Mouse (Mus musculus): ENCODE results near the gene Cd3g.

The Cd3g gene

DNA sequence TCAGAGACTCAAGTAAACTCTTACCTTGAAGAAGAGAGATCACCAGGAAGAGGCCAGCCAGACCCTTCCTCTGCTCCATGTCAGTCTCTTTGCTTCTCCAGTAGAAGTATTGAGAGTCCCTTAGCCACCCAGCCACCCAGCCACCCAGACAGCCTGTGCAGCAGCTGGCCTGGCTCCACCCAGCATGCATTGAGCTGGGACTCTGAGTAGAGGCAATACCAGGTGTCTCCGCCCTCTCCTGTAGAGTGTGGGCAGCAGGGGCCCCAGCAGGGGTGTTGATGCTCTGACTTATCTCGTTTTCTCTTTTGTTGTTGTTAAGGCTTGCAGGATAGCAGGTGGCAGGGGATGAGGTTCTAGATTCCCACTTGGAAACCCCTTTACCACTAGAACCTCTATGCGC is at the start of gene Cd3g:
Cd3g (minus strand) TSS at position 190 of the 400 bp plus-strand sequence.
- DNase-seq (ENCODE audit: low read depth, low spot score): no peak

DNA sequence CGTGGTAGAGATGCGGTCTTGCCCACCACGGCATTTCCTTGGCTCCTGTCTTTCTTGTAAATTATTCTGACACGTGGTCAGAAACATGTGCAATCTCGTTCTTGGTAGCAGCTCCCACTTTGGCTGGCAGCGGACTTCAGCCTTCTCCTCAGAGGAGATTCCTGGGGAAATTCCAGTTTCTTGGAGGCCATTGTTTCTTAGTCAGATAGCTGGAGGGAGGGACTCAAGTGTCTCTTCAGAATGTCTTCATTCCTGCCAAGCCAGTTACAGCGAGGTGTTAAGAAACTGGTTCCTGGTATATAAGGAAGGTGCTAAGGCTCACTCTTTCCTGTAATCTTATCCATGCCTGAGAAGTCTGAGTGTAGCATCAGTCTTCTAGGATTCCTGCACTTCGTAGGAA is 47.1 kb upstream of the Cd3g start:
- no peak for DNase-seq (ENCODE audit: low read depth, low spot score)

GRCm38 (mm10) chr9:45024187-45024586 is 44.0 kb upstream of the Cd3g start:
- no peak for DNase-seq (ENCODE audit: low read depth, low spot score)

DNA sequence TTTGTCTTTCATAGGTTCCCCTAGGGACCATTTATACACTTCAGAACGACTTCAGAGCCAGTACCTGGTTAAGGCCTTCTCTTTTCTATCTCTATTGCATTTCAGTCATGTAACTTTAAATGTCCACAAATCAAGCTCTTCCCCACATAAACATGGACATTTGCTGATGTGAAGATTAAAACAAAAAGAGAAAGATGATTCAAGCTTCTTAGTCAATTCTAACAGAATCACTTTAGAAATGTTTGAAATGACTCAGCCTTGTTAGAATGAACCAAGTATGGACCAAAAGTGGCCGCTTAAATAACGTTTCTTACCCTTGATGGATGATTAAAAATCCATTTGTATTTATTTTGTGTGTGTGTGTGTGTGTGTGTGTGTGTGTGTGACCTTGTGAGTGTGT is 43.4 kb upstream of the Cd3g start:
- no peak for DNase-seq (ENCODE audit: low read depth, low spot score)

GRCm38 (mm10) chr9:45022800-45023199 is 42.6 kb upstream of the Cd3g start:
- no peak for DNase-seq (ENCODE audit: low read depth, low spot score)

DNA sequence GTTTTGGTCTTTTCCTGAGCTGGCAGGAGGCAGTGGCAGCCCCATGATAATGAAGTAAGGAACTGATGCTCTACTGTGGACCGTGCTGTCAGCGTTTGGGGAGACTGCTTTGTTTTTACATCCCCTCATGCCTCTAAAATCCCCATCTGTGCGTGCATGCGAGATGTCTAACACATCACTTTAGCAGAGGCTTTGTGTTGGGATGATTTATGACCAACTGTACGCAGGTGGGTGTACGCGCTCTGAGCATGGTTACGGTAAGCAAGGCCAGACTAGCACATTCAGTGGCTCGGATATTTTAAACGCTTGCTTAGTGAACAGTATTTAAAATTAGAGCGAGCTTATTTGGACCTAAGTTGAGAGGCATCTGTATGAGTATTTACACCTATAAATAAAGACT is 37.8 kb upstream of the Cd3g start:
- DNase-seq (ENCODE audit: low read depth, low spot score): no peak

GRCm38 (mm10) chr9:45015841-45016240 is 35.6 kb upstream of the Cd3g start:
- no peak for DNase-seq (ENCODE audit: low read depth, low spot score)

GRCm38 (mm10) chr9:45014879-45015278 is 34.6 kb upstream of the Cd3g start:
- no peak for DNase-seq (ENCODE audit: low read depth, low spot score)

DNA sequence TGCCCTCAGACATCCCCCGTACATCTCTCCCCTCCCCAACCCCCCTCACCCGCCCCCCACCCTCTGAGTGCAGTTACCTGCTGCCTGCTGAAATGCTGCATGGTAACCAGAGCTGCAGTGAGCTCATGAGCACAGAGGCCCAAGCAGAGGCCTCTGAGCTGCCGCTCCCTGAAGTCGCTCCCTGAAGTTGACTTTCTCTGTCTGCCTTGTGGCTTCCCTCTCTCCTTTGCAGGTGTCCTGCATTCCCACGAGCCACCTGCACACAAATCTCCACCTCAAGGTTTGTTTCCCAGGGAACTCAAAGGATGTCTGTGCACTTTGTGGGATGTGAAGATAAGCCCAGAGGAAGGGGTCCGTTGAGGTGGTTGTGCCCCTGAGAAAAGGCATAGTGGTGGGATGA is 31.1 kb upstream of the Cd3g start:
- DNase-seq (ENCODE audit: low read depth, low spot score): no peak

GRCm38 (mm10) chr9:45010461-45010860 is 30.2 kb upstream of the Cd3g start:
- no peak for DNase-seq (ENCODE audit: low read depth, low spot score)

DNA sequence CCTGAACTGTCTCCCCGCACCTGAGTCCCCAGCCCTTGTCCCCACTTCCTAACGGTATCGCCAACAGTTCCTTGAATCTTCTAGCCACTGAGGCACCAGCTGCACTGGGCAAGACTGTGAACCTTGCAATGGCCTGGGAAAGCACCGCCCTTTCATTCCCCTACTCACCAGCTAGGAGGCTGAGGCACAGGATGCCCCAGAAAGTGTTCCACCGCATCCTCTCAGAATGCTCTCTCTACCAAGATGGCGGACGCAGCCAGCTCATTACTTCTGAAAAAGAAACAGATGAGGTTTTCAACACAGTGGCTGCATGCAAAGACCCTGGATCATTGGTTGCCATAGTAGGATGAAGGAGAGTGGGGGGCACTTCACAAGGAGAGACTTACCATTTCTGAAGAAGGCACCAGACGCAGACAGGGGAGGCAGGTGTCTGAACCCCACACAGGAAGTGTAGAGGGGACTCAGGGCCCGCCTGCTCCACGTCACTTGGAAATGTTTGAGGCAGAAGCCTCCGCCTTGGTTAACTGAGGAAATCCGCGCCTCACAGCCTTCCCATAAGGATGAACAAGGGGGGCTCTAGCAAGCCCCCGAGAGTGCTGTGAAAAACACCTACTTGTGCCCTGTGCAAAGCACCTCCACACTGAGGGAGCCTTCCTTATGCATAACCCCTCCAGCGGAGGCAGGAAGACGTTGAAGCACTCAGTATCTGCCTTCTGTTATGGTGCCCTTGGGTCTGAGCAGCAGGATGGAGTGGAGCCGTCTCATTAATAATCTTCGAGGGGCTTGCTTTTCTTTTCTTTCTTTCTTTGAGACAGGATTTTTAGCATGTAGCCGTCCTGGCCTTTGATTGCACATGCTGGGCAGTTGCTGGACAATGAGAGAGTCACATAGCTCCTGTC is 29.2 kb upstream of the Cd3g start, which contains the start of gene Cd3e:
Cd3e (minus strand) TSS at position 448 of the 899 bp plus-strand sequence.
- DNase-seq (ENCODE audit: low read depth, low spot score): no peak

GRCm38 (mm10) chr9:45008342-45008741 is 28.1 kb upstream of the Cd3g start:
- DNase-seq (ENCODE audit: low read depth, low spot score): no peak

GRCm38 (mm10) chr9:45007404-45007803 is 27.2 kb upstream of the Cd3g start:
- no peak for DNase-seq (ENCODE audit: low read depth, low spot score)

DNA sequence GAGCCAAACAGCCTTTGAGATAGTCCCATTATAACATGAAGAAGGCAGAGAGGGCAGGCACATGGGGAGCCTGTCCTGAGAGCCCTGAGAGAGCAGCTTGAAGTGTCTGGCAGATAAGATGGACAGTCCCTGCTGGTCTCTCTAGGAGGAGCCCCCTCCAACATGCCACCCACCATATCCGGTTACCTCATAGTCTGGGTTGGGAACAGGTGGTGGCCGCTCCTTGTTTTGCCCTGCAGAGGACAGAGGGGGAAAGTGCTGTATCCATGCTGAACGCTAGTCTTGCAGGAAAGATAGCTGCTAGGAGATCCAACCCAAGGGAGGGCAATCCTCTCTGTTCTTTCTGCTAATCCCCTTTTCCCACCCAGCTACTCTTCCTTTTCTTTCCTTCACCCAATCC is 20.0 kb upstream of the Cd3g start:
- DNase-seq (ENCODE audit: low read depth, low spot score): no peak

DNA sequence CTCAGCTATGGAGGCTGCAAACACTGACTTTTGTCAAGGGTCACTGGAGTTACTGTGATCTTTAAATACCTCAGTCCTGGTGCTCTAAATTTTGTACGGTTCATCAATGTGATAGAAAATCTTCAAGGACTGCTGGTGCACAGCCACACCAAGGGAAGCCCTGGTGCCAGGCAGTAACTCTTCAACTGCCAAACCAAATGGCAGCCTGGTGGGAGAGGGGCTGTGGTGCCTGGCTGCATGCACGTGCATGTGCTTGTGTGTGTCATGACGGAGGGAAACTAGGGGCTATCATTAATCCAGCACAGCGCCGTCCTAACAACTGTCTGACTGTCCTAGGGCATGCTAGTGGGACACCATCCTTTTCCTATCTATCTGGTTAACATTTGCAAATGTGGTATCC is 19.5 kb upstream of the Cd3g start:
- DNase-seq (ENCODE audit: low read depth, low spot score): no peak

DNA sequence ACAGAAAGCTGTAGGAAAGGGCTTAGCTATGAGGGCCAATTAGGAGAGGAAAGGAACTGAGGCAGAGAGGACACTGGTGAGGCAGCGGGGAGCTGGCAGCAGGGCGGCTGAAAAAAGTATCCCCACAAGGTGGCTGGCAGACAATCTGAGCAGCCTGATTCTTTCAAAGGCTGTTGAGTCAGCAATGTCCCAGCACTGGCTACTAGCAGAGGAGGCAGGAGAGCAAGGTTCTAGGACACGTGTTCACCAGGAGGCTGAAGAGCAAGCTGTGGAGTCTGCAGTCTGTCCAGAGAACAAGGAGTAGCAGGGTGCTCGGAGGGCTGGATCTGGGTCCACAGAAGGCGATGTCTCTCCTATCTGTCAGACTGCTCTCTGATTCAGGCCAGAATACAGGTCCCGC is 18.9 kb upstream of the Cd3g start:
- no peak for DNase-seq (ENCODE audit: low read depth, low spot score)

GRCm38 (mm10) chr9:44998138-44998537 is 17.9 kb upstream of the Cd3g start:
- DNase-seq (ENCODE audit: low read depth, low spot score): no peak

- no peak for DNase-seq (ENCODE audit: low read depth, low spot score)
These were observed 16.4 kb upstream of the Cd3g start for GRCm38 (mm10) chr9:44996590-44996989.

DNA sequence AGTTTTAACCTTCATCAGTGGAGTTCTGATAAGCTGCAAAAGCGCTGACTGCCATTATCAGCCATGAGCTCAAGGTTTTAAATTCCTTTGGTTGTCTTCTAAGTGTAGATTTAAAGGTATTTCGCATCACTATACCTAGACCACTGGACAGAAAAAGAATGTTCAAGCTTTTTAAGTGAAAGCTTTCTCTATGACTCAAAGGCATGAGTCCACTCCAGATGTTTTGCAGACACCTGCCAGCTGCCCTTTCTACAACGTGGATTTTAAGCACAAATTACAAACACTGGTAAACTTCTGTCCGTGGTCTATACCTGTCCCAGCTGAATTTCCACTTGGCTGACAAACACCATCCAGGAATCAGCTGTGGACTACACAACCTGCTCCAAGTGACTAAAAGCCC is 14.7 kb upstream of the Cd3g start:
- DNase-seq (ENCODE audit: low read depth, low spot score): no peak

DNA sequence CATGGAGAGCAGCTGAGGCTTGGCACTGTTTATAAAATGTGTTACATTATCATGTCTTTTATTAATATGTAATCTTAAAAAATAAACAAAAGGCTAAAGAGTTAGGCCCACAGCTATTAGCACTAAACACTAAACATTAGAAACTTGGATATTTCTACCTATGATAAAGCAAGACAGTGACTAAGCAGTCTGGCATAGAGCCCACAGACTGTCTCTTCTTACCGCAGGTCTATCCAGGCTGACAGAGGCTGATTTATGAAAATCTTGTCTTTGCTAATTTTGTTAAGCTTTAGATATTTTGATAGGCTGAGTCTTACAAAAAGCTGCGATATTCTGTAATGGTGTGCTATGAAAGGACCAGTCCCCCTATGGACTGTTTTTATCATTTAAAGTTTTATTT is 13.0 kb upstream of the Cd3g start:
- DNase-seq (ENCODE audit: low read depth, low spot score): no peak

- no peak for DNase-seq (ENCODE audit: low read depth, low spot score)
These were observed 12.0 kb upstream of the Cd3g start for GRCm38 (mm10) chr9:44992271-44992670.

DNA sequence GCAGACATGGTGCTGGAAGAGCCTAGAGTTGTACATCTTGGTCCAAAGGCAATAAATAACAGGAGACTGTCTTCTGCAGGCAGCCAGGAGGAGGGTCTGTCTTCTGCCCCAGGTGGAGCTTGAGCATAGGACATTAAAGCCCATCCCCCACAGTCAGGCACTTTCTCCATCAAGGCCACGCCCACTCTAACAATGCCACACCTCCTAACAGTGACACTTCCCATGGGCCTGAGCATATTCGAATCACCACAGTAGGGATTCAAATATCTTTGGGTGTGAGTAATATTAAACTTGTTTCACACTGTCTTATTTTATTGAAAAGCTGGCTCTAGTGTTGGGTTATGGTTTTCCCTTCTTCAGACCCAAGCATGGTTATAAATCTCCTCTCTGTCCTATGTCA is 11.6 kb upstream of the Cd3g start:
- no peak for DNase-seq (ENCODE audit: low read depth, low spot score)

DNA sequence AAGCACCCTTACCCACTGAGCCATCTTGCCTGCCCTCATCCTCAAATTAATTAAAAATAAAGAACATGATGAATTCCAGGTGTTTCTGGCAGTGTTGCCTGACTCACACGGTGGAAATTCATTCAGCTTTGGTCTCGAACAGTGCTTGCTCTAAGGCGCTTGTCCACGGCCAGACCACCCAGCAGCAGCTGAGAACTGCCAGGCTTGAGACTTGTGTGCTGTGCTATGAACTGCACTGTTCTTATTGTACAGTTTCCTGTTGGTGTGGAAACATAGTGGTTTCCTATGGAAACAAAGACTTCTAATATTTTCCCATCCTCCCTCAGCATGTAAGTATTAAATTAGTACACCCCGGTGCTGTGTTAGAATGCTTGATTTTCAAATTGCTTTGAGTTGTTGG is 6.7 kb upstream of the Cd3g start:
- no peak for DNase-seq (ENCODE audit: low read depth, low spot score)
